Mouse (Mus musculus) hindbrain, embryonic 14.5 days (tissue): ENCODE results near the gene Olfr285. TPM values are rescaled to one million over a fixed set of nuclear protein-coding genes. Genes with fewer than 3 reads are reported as not detected.

Source experiments
- ATAC-seq: fragments of 200-750 bp; cut with Nextera tagmentation; 2 replicates; pipeline ENCODE4 v1.8.0; 2017; ENCODE audit warnings: moderate number of reproducible peaks, mild to moderate bottlenecking, moderate TSS enrichment, moderate library complexity; ENCODE audit not compliant: low FRiP score
- DNase-seq: peaks from one replicate; pipeline ENCODE4 v3.0.0-alpha.2; 2015; ENCODE audit warnings: low spot score
- H3K27ac ChIP-seq: fragments of 300-500 bp; sonication (generic); 2 replicates; pipeline ENCODE4 v1.5.1; 2014; ENCODE audit warnings: mild to moderate bottlenecking, moderate library complexity
- H3K27me3 ChIP-seq: fragments of 300-500 bp; sonication (generic); 2 replicates; pipeline ENCODE4 v1.6.1; 2014; ENCODE audit warnings: mild to moderate bottlenecking, low read length, mixed read lengths; ENCODE audit not compliant: control insufficient read depth, insufficient read depth
- H3K36me3 ChIP-seq: fragments of 300-500 bp; sonication (generic); replicated peaks from 2 replicates; pipeline ENCODE4 v1.6.1; 2014; ENCODE audit not compliant: control insufficient read depth, insufficient read depth
- H3K4me1 ChIP-seq: fragments of 300-500 bp; sonication (generic); replicated peaks from 2 replicates; pipeline ENCODE4 v1.6.1; 2014; ENCODE audit warnings: antibody characterized with exemption, low read length, mixed read lengths; ENCODE audit not compliant: control insufficient read depth, insufficient read depth
- H3K4me2 ChIP-seq: fragments of 300-500 bp; sonication (generic); replicated peaks from 2 replicates; pipeline ENCODE4 v1.6.1; 2014; ENCODE audit warnings: mild to moderate bottlenecking, moderate library complexity
- H3K4me3 ChIP-seq: fragments of 300-500 bp; sonication (generic); replicated peaks from 2 replicates; pipeline ENCODE4 v1.5.1; 2014; ENCODE audit warnings: mild to moderate bottlenecking, low read length
- H3K9ac ChIP-seq: fragments of 300-500 bp; sonication (generic); 2 replicates; pipeline ENCODE4 v1.6.1; 2014
- H3K9me3 ChIP-seq: fragments of 300-500 bp; sonication (generic); 2 replicates; pipeline ENCODE4 v1.6.1; 2016; ENCODE audit warnings: low read length; ENCODE audit not compliant: control insufficient read depth
- WGBS: fragments of 180-500 bp; shearing (Covaris S2); extraction: QIAGEN DNeasy Blood & Tissue Kit; methylation state at CpG from one replicate; pipeline ENCODE4 v1.1.7; 2014; 5-methylcytosine and 5-hydroxymethylcytosine counted together
- polyA plus RNA-seq: library from polyadenylated mRNA; unstranded; fragments of >200 nt; fragmentation: Nextera tagmentation; extraction: Ambion mirVana; gene quantifications from 2 replicates; pipeline ENCODE4 v1.2.1, GENCODE M21; 2014

Olfr285 gene
- not detected in 2 replicates for polyA plus RNA-seq

- WGBS: 90% methylated on average over 5 of the region's 5 CpGs
- Histone ChIP-seq H3K4me3 (no peak within 1 kb of the TSS), H3K9me3 (no peaks in the 10 kb centered on the region), H3K27ac (no peak within 1 kb of the TSS), H3K27me3 (no peaks in the 10 kb centered on the region), H3K36me3 (no peaks in the 10 kb centered on the region), H3K4me1 (no peaks in the 10 kb centered on the region), H3K9ac (no peak within 1 kb of the TSS), H3K4me2 (no peak within 1 kb of the TSS)
- DNase-seq (no peak), ATAC-seq (no peak)
Measured at GRCm38 (mm10) chr15:98317177-98317724, at the start of gene Olfr285. Gene Olfr285 (minus strand): TSS chr15:98317353.

- Histone ChIP-seq H3K36me3 (no peaks in the 10 kb centered on the region), H3K9me3 (no peaks in the 10 kb centered on the region), H3K4me2 (no peak within 1 kb of the TSS), H3K27ac (no peak within 1 kb of the TSS), H3K27me3 (no peaks in the 10 kb centered on the region), H3K4me3 (no peak within 1 kb of the TSS), H3K9ac (no peak within 1 kb of the TSS), H3K4me1 (no peaks in the 10 kb centered on the region)
- WGBS: 85% methylated on average over 8 of the region's 8 CpGs
- DNase-seq: no peak
- ATAC-seq: no peak
Measured at GRCm38 (mm10) chr15:98340887-98341286, 23.7 kb upstream of the Olfr285 start, which contains the start of gene Olfr284. Gene Olfr284 (minus strand): TSS chr15:98340987.

- no peak for ATAC-seq
Measured at GRCm38 (mm10) chr15:98315703-98316102, 1.4 kb downstream of the Olfr285 start.

GRCm38 (mm10) chr15:98295628-98296551 is 21.3 kb downstream of the Olfr285 start, which contains the start of gene Zfp641:
Gene Zfp641 (minus strand): TSS chr15:98296161.
- WGBS: 2% methylated on average over 58 of the region's 60 CpGs
- peak within 1 kb of the TSS; percentile 77 for H3K4me2 ChIP-seq
- H3K4me3 ChIP-seq: peak within 1 kb of the TSS; percentile 62
- ATAC-seq (peak; percentile 64; the same call in 1 of the 2 replicates), DNase-seq (peak; percentile 42)
- H3K27ac ChIP-seq: no peak within 1 kb of the TSS
- H3K9me3 ChIP-seq: 0 out of 2 replicates have a peak, but pooled peaks cover 11% of the 10 kb centered on the region
- H3K4me1 ChIP-seq: no peaks in the 10 kb centered on the region
- H3K36me3 ChIP-seq: 0 out of 2 replicates have a peak, but pooled peaks cover 5% of the 10 kb centered on the region
- H3K9ac ChIP-seq: peak within 1 kb of the TSS; percentile 73
- no peaks in the 10 kb centered on the region for H3K27me3 ChIP-seq

More at GRCm38 (mm10) chr15:98315703-98316102, 1.4 kb downstream of the Olfr285 start:
- Histone ChIP-seq H3K27ac (no peak overlapping the region), H3K9ac (no peak overlapping the region), H3K27me3 (no peaks in the 10 kb centered on the region), H3K4me2 (no peak overlapping the region), H3K4me3 (no peak overlapping the region), H3K36me3 (no peaks in the 10 kb centered on the region), H3K4me1 (no peaks in the 10 kb centered on the region), H3K9me3 (no peaks in the 10 kb centered on the region)
- DNase-seq: no peak
- WGBS: 55% methylated on average over 6 of the region's 6 CpGs

GRCm38 (mm10) chr15:98293651-98294050 is 23.5 kb downstream of the Olfr285 start:
- no peak overlapping the region for H3K9ac ChIP-seq
- H3K4me1 ChIP-seq: no peaks in the 10 kb centered on the region
- no peak overlapping the region for H3K27ac ChIP-seq
- H3K4me3 ChIP-seq: no peak overlapping the region
- no peak for ATAC-seq
- H3K36me3 ChIP-seq: peaks cover 14% of the 10 kb centered on the region; the same call in 1 of the 2 replicates
- WGBS: 89% methylated on average over 8 of the region's 8 CpGs
- H3K4me2 ChIP-seq: no peak overlapping the region
- no peaks in the 10 kb centered on the region for H3K27me3 ChIP-seq
- DNase-seq: no peak
- H3K9me3 ChIP-seq: no peaks in the 10 kb centered on the region

GRCm38 (mm10) chr15:98288566-98288965 is 28.6 kb downstream of the Olfr285 start:
- H3K27me3 ChIP-seq: no peaks in the 10 kb centered on the region
- no peak for DNase-seq

GRCm38 (mm10) chr15:98286418-98286817 is 30.7 kb downstream of the Olfr285 start:
- Histone ChIP-seq H3K27me3 (no peaks in the 10 kb centered on the region), H3K9ac (no peak overlapping the region), H3K9me3 (no peaks in the 10 kb centered on the region), H3K4me3 (no peak overlapping the region), H3K4me1 (no peaks in the 10 kb centered on the region), H3K4me2 (no peak overlapping the region), H3K27ac (no peak overlapping the region), H3K36me3 (peaks cover 23% of the 10 kb centered on the region)
- 79% methylated on average over 7 of the region's 7 CpGs for WGBS
- ATAC-seq (no peak), DNase-seq (no peak)

More at GRCm38 (mm10) chr15:98288566-98288965, 28.6 kb downstream of the Olfr285 start:
- ATAC-seq: no peak
- H3K4me2 ChIP-seq: no peak overlapping the region
- peaks cover 23% of the 10 kb centered on the region for H3K36me3 ChIP-seq
- no peaks in the 10 kb centered on the region for H3K4me1 ChIP-seq
- H3K9ac ChIP-seq: no peak overlapping the region
- no peak overlapping the region for H3K27ac ChIP-seq
- no peaks in the 10 kb centered on the region for H3K9me3 ChIP-seq
- H3K4me3 ChIP-seq: no peak overlapping the region
- 70% methylated on average over 12 of the region's 12 CpGs for WGBS
